In the genomic region with DNA sequence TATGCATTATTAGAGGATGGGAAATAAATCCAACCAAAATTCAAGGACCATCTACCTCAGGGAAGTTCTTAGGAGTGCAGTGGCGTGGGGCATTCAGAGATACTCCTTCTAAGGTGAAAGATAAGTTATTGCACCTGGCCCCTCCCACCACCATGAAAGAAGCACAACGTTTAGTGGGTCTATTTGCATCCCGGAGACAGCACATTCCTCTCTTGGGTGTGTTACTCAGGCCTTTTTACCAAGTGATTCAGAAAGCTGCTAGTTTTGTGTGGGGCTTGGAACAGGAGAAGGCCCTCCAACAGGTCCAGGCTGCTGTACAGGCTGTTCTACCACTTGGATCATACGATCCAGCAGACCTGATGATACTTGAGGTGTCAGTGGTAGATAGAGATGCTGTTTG, we compare ENCODE assay signal across 21 mouse cellular contexts.
A peak's percentile ranks its signal among the peaks of the same experiment; 100 is the strongest.
DNase-seq lines count a peak whose midpoint lies in the region; TF ChIP-seq lines count a peak whose summit lies in the region.
"Had no signal": no experiment of that assay in that cellular context is flagged by ENCODE, and none has a peak within 500 bp of the region (broad histone marks: within the 10 kb centered on the region; RNA-seq: fewer than 3 reads in every experiment).

No protein-coding gene starts in this region.

- peak; percentile 67 for DNase-seq in ES-CJ7 (ENCODE audit: low read depth, low spot score)
- peak; percentile 11 for DNase-seq in ES-E14 (ENCODE audit: low read depth, low spot score)
- peak; percentile 68 for DNase-seq in ZHBTc4 (ENCODE audit: low read depth, low spot score)
- no peak for DNase-seq in gastrocnemius, adult 8-10 months (ENCODE audit: low spot score in 2 of 2)
- DNase-seq in ovary, postnatal 36 days (ENCODE audit: low spot score): no peak
- DNase-seq: adrenal gland, adult 2 months; adrenal gland, postnatal 10 days; adrenal gland, postnatal 25 days; cerebellum, adult 11 months; cerebellum, adult 18-20 months; cerebellum, adult 8-10 months; cerebellum, adult 9-11 months; cerebellum, postnatal 14 days; cerebellum, postnatal 36 days; embryo, embryonic 11 days; forebrain, postnatal 0 days had no signal

- peaks cover 0 to 4% of the 10 kb centered on the region in 2 experiments; a peak in 1 of 4 replicates for H3K4me1 ChIP-seq in ES-E14 (ENCODE audit: control insufficient read depth in 2 of 2, insufficient read depth in 2 of 2, low read length in 2 of 2, poor library complexity in 1 of 2)
- H3K4me1 ChIP-seq: embryonic facial prominence, embryonic 13.5 days; embryonic facial prominence, embryonic 15.5 days; forebrain, embryonic 10.5 days; forebrain, embryonic 12.5 days had no signal

- H3K9ac ChIP-seq in ES-E14 (ENCODE audit: insufficient read depth, low read depth, low read length, poor library complexity, severe bottlenecking): no peak overlapping the region
- H3K9ac ChIP-seq: embryonic facial prominence, embryonic 13.5 days; embryonic facial prominence, embryonic 15.5 days; forebrain, embryonic 12.5 days; forebrain, postnatal 0 days had no signal

- in situ Hi-C loops in ES-E14 (cut with MboI; ENCODE audit: low sequenced_read_pairs in 2 of 2, unreplicated experiment in 2 of 2): loop anchor here in 1 of 2 experiments (10.0 kb wide), 2 partner anchors 56 to 86 kb away; no protein-coding TSS in a partner anchor

- H3K9me3 ChIP-seq in ES-E14 (ENCODE audit: control insufficient read depth, insufficient read depth, low read depth, low read length): no peaks in the 10 kb centered on the region
- H3K9me3 ChIP-seq: embryonic facial prominence, embryonic 13.5 days; embryonic facial prominence, embryonic 15.5 days; forebrain, embryonic 10.5 days; forebrain, embryonic 12.5 days had no signal

- no peak overlapping the region for H3K4me3 ChIP-seq in ES-E14 (ENCODE audit: insufficient read depth in 1 of 2, low read depth in 1 of 2, low read length in 2 of 2, poor library complexity in 1 of 2, severe bottlenecking in 1 of 2)
- H3K4me3 ChIP-seq: embryonic facial prominence, embryonic 13.5 days; embryonic facial prominence, embryonic 15.5 days; erythroblast, embryonic 14.5 days; forebrain, embryonic 10.5 days; forebrain, embryonic 12.5 days had no signal

- H3K27ac ChIP-seq in ES-E14 (ENCODE audit: insufficient read depth, low read depth, low read length, poor library complexity, severe bottlenecking): no peak overlapping the region
- H3K27ac ChIP-seq: embryonic facial prominence, embryonic 13.5 days; embryonic facial prominence, embryonic 15.5 days; forebrain, embryonic 10.5 days; forebrain, embryonic 12.5 days had no signal

- no peaks in the 10 kb centered on the region for H3K36me3 ChIP-seq in ES-E14 (ENCODE audit: control insufficient read depth, insufficient read depth, low read length, poor library complexity, severe bottlenecking)
- H3K36me3 ChIP-seq: embryonic facial prominence, embryonic 13.5 days; embryonic facial prominence, embryonic 15.5 days; forebrain, embryonic 10.5 days; forebrain, embryonic 12.5 days had no signal

TF ChIP-seq in ES-E14, 5 proteins besides CTCF, POLR2A, EP300 and RAD21:
- TF ChIP-seq ZNF384 (IDR thresholded peaks at IDR 0.05; ENCODE audit: low read depth, low read length) (no peak), CHD2 (IDR thresholded peaks at IDR 0.05; ENCODE audit: low read depth, low read length) (no peak), HCFC1 (IDR thresholded peaks at IDR 0.05; ENCODE audit: borderline replicate concordance, insufficient read depth, low read length) (no peak), ZC3H11A (IDR thresholded peaks at IDR 0.05; ENCODE audit: borderline replicate concordance, low read depth, low read length) (no peak), MAFK (IDR thresholded peaks at IDR 0.05; ENCODE audit: insufficient read depth, low read depth, low read length) (no peak)
TF ChIP-seq in ES-E14: peak in this region for 0.

Comparison
In these comparisons a context has a peak if more than half of its experiments do, and no peak if none do; other contexts are left out.
1. DNase-seq: peak in ES-CJ7 (single experiment), ES-E14 (single experiment) and ZHBTc4 (single experiment); none in gastrocnemius, adult 8-10 months (0 of 2) and ovary, postnatal 36 days (single experiment).